Mouse (Mus musculus) megakaryocyte, embryonic 14.5 days (primary cell): ENCODE measurements around the gene Shisa7.

ENCODE experiments used
- FLI1 ChIP-seq: IDR thresholded peaks from 2 replicates; pipeline ENCODE4 v1.6.1; 2012; ENCODE audit warnings: low read length, inconsistent platforms, mixed read lengths
- GATA1 ChIP-seq: IDR thresholded peaks from 3 replicates; pipeline ENCODE4 v1.6.1; 2012; ENCODE audit warnings: mixed read lengths, low read length, inconsistent platforms, borderline replicate concordance

GRCm38 (mm10) chr7:4886680-4887079 lies 42.2 kb upstream of the Shisa7 start:
- TF ChIP-seq GATA1 (no peak), FLI1 (no peak)
